Mouse (Mus musculus) midbrain, embryonic 14.5 days (tissue): ENCODE data around the gene Ttc9b. TPM values are rescaled to one million over a fixed set of nuclear protein-coding genes. Genes with fewer than 3 reads are reported as not detected.

Experiments
- ATAC-seq: fragments of 200-750 bp; cut with Nextera tagmentation; 2 replicates; pipeline ENCODE4 v1.8.0; 2017; ENCODE audit warnings: moderate number of reproducible peaks, moderate library complexity; ENCODE audit not compliant: low FRiP score, low TSS enrichment
- DNase-seq: peaks from one replicate; pipeline ENCODE4 v3.0.0-alpha.2; 2015
- H3K27ac ChIP-seq: fragments of 300-500 bp; sonication (generic); replicated peaks from 2 replicates; pipeline ENCODE4 v1.5.1; 2014; ENCODE audit warnings: mild to moderate bottlenecking, low read depth, low read length, moderate library complexity
- H3K27me3 ChIP-seq: fragments of 300-500 bp; sonication (generic); 2 replicates; pipeline ENCODE4 v1.6.1; 2014; ENCODE audit warnings: low read length, control low read depth, mixed read lengths; ENCODE audit not compliant: control insufficient read depth, insufficient read depth
- H3K36me3 ChIP-seq: fragments of 300-500 bp; sonication (generic); 2 replicates; pipeline ENCODE4 v1.6.1; 2014; ENCODE audit warnings: low read length, control low read depth; ENCODE audit not compliant: control insufficient read depth, insufficient read depth
- H3K4me1 ChIP-seq: fragments of 300-500 bp; sonication (generic); 2 replicates; pipeline ENCODE4 v1.6.1; 2014; ENCODE audit warnings: mild to moderate bottlenecking, antibody characterized with exemption, low read length, control low read depth; ENCODE audit not compliant: control insufficient read depth, insufficient read depth
- H3K4me2 ChIP-seq: fragments of 300-500 bp; sonication (generic); 2 replicates; pipeline ENCODE4 v1.6.1; 2014; ENCODE audit warnings: mild to moderate bottlenecking, low read length, moderate library complexity
- H3K4me3 ChIP-seq: fragments of 300-500 bp; sonication (generic); replicated peaks from 2 replicates; pipeline ENCODE4 v1.5.1; 2014; ENCODE audit warnings: low read depth, low read length
- H3K9ac ChIP-seq: fragments of 300-500 bp; sonication (generic); replicated peaks from 2 replicates; pipeline ENCODE4 v1.6.1; 2014; ENCODE audit warnings: mild to moderate bottlenecking, low read length, moderate library complexity
- H3K9me3 ChIP-seq: fragments of 300-500 bp; sonication (generic); 2 replicates; pipeline ENCODE4 v1.6.1; 2016; ENCODE audit warnings: low read length, control low read depth, mixed read lengths; ENCODE audit not compliant: control insufficient read depth
- WGBS: fragments of 180-500 bp; shearing (Covaris S2); extraction: QIAGEN DNeasy Blood & Tissue Kit; methylation state at CpG from one replicate; pipeline ENCODE4 v1.1.7; 2014; 5-methylcytosine and 5-hydroxymethylcytosine counted together
- polyA plus RNA-seq: library from polyadenylated mRNA; unstranded; fragments of >200 nt; fragmentation: Nextera tagmentation; extraction: Ambion mirVana; gene quantifications from 2 replicates; pipeline ENCODE4 v1.2.1, GENCODE M21; 2014

The Ttc9b gene
- polyA plus RNA-seq, 1 experiment from 2014 or later, result 71.3 TPM

DNA sequence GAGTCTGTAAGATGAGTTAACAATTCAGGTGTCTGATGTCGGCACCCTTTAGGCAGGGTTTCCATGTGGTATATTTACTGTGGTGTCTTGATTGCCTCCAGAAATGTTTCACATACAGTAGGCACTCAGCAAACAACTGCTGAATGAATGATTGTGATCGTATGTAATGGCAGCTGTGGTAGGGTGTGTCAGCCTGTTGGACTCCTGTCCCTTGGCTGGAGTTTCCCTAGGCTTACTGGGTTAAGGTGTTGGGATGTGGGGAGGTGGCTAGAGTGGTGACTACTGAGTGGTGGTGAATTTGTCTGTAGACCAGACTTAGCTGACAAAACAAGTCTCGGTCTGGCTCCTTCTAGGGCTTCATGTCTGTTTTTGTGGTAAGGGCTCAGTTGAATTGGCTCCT is 43.3 kb upstream of the Ttc9b start:
- WGBS, result 94% methylated on average over 3 of the region's 3 CpGs
- no peaks in the 10 kb centered on the region for H3K27me3 ChIP-seq
- no peak for ATAC-seq
- H3K4me2 ChIP-seq, result no peak overlapping the region
- peaks cover 25% of the 10 kb centered on the region for H3K36me3 ChIP-seq
- no peaks in the 10 kb centered on the region for H3K9me3 ChIP-seq
- no peak overlapping the region for H3K9ac ChIP-seq
- H3K27ac ChIP-seq, result no peak overlapping the region
- H3K4me1 ChIP-seq, result peaks cover 19% of the 10 kb centered on the region
- H3K4me3 ChIP-seq, result no peak overlapping the region
- no peak for DNase-seq

DNA sequence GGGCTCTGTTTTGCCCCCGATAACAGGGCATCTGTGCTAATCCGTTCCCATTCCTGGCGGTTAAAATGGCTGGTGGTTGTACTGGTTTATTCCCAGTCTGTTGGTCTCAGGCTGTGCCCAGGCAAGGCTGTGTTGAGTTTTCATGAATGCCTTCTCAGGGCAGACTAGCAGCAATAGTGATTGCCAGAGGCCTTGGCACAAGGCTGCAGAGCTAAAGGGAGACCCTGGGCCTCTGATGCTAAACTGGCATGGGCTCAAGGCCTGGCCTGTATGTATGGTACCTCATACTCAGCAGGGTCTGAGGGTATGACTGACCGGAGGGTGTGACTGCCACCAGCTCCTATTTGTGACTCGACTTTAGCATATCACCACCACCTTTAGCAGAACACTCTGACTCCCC is 42.8 kb upstream of the Ttc9b start:
- DNase-seq, result no peak
- Histone ChIP-seq H3K4me1 (peaks cover 19% of the 10 kb centered on the region), H3K4me3 (no peak overlapping the region), H3K36me3 (peaks cover 25% of the 10 kb centered on the region), H3K27me3 (no peaks in the 10 kb centered on the region), H3K4me2 (no peak overlapping the region), H3K9me3 (no peaks in the 10 kb centered on the region), H3K9ac (no peak overlapping the region), H3K27ac (no peak overlapping the region)
- 98% methylated on average over 5 of the region's 5 CpGs for WGBS
- no peak for ATAC-seq

DNA sequence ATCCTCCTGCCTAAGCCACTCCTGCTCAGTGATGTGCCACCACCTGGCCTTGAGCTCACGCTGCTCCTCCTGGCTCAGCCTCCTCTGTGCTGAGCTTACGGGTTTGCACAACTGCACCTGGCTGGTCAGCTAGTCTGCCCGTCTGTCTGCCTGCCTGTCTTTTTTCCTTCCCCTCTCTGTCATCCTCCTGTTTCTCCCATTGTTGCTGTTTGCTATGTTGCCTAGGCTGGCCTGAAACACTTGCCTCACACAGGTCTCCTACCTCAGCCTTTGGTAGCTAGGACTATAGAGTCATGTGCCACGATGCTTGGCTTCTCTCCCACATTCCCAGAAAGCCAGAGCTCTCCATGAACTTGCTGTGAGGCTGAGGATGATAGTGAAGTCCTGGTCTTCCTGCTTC is 40.8 kb upstream of the Ttc9b start:
- DNase-seq, result peak; percentile 17
- no peak for ATAC-seq
- peaks cover 19% of the 10 kb centered on the region for H3K4me1 ChIP-seq
- H3K27ac ChIP-seq, result 0 out of 2 replicates have a peak overlapping the region, but pooled peaks have one; percentile 3
- no peak overlapping the region for H3K4me3 ChIP-seq
- WGBS, result 77% methylated on average over 4 of the region's 4 CpGs
- no peak overlapping the region for H3K9ac ChIP-seq
- H3K4me2 ChIP-seq, result no peak overlapping the region
- no peaks in the 10 kb centered on the region for H3K9me3 ChIP-seq
- H3K36me3 ChIP-seq, result peaks cover 43% of the 10 kb centered on the region
- H3K27me3 ChIP-seq, result no peaks in the 10 kb centered on the region

DNA sequence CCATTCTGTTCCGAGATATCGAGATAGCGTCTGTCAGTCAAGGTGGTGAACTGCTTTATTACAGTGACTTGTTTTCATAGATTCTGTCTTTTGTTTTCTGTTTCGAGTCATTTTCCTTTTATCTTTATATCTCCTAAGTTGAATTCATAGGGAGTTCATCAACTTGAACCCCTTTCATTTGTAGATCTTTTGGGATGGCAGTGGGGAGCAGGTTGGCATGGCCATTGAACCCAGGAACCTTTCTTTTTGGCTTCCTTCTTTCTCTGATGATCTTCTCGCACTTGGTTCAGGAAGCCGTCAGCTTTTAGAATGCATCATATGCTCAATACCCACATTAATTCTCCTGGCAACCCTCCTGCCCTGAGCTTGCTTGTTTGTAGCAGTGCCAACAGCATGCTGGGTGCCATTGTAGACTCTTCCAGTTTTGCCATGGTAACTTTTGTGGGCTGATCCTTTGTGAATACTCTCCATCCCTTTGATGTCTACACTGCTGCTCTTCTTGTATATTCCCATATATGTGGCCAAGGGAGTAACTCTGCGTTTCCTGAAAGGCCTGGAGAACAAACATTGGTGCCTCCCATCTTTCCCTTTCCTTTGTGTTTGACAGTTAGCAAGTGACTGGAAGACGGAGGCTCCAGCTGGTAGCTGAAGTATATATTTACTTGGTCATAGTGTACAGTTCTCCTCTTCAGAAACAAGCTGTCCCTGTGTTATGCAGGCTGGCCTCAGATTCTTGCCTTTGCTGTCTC is 39.8 kb upstream of the Ttc9b start:
- no peaks in the 10 kb centered on the region for H3K27me3 ChIP-seq
- peaks cover 48% of the 10 kb centered on the region for H3K36me3 ChIP-seq
- ATAC-seq, result no peak; the same call in 1 of the 2 replicates
- peaks cover 19% of the 10 kb centered on the region for H3K4me1 ChIP-seq
- DNase-seq, result peak; percentile 77
- H3K27ac ChIP-seq, result peak overlapping the region; percentile 78
- H3K4me3 ChIP-seq, result no peak overlapping the region
- WGBS, result 36% methylated on average over 8 of the region's 8 CpGs
- H3K9me3 ChIP-seq, result no peaks in the 10 kb centered on the region
- H3K9ac ChIP-seq, result no peak overlapping the region; the same call in 1 of the 2 replicates
- H3K4me2 ChIP-seq, result no peak overlapping the region

DNA sequence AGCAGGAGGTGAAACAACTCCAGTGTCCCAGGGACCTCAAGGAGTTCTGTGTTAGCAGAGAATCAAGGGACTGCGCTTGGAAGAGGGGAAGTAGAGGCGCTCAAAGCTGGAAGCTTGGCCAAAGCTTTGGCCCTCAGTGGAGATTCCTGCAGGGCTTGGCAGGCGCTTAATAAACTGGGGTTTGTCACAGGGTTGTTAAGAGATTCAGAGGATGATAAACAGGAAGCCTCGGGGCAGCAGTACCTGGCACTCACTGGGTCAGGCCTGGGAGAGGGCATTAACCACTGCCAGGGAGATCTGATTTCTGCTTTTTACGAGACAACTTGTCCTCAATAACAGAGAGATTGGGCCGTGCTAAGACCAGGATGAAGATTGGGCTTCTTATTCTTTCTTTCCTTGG is 32.7 kb upstream of the Ttc9b start:
- ATAC-seq (no peak), DNase-seq (no peak)
- no peaks in the 10 kb centered on the region for H3K27me3 ChIP-seq
- no peak overlapping the region for H3K4me2 ChIP-seq
- H3K9me3 ChIP-seq, result no peaks in the 10 kb centered on the region
- H3K36me3 ChIP-seq, result peaks cover 86% of the 10 kb centered on the region
- 91% methylated on average over 6 of the region's 6 CpGs for WGBS
- H3K9ac ChIP-seq, result no peak overlapping the region
- no peak overlapping the region for H3K27ac ChIP-seq
- no peaks in the 10 kb centered on the region for H3K4me1 ChIP-seq
- no peak overlapping the region for H3K4me3 ChIP-seq

DNA sequence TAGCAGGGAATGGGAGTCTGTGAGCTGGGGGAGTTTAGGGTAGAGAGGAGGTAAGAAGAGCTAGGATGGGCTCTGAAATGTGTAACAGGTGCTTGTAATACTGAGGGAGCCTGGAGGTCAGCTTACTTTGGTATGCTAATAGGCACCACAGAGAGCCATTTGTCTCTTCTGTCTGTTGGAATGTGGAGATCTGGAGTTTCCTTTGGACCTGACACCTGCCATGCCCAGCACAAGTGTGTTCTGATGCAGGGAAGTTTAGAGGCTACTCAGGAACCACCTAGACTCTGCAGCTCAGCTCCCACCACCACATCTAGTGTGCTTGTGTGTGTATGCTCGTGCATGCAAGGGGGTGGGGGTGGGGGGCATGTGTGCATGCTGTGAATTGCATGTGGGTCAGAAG is 31.5 kb upstream of the Ttc9b start:
- Histone ChIP-seq H3K9me3 (no peaks in the 10 kb centered on the region), H3K27ac (no peak overlapping the region), H3K36me3 (peaks cover 75% of the 10 kb centered on the region), H3K4me2 (no peak overlapping the region), H3K9ac (no peak overlapping the region), H3K27me3 (no peaks in the 10 kb centered on the region), H3K4me3 (no peak overlapping the region), H3K4me1 (no peaks in the 10 kb centered on the region)
- ATAC-seq (no peak), DNase-seq (no peak)
- 73% methylated on average over 1 of the region's 1 CpGs for WGBS

DNA sequence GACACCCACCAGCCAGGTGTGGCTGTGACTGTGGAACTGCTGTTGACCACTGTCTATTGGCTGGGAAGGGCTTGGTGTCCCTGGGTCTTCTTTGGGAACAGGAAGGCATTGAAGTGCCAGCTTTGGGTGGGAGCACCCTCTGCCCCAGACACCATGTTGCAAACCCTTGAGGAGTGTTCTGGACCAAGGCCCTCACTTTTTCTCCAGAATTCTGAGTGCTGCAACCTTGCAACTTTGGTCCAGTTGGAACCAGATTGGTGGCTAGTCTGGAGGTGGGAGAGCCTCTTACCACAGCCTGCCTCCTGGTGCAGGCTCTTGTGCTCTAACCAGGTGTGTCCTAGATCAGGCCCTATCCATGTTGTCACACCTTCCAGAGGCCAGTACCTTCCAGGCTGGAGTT is 28.7 kb upstream of the Ttc9b start:
- Histone ChIP-seq H3K4me3 (no peak overlapping the region), H3K9ac (no peak overlapping the region), H3K4me2 (no peak overlapping the region), H3K27me3 (no peaks in the 10 kb centered on the region), H3K9me3 (no peaks in the 10 kb centered on the region), H3K4me1 (no peaks in the 10 kb centered on the region), H3K27ac (no peak overlapping the region), H3K36me3 (peaks cover 76% of the 10 kb centered on the region)
- DNase-seq (no peak), ATAC-seq (no peak)

DNA sequence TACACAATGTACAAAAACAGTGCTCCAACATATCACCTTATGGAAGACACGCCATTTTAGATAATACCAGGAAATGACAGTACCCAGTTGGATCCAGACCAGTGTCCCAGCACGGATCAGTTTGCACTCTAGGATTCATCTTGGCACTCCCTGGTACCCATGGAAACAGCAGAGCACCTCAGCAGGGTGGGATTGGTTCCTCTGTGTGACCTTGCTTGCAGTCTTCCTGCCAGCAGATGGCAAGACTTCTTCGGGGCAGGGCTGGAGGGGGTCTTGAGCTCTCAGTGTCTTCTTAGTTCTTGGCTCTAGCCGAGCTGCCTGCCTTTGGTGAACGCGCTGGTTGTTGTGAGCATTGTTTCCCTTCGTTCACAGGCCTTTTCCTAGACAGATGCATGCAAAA is 26.0 kb upstream of the Ttc9b start:
- H3K36me3 ChIP-seq, result peaks cover 67% of the 10 kb centered on the region
- H3K4me3 ChIP-seq, result no peak overlapping the region
- ATAC-seq, result no peak
- H3K4me2 ChIP-seq, result no peak overlapping the region
- no peaks in the 10 kb centered on the region for H3K9me3 ChIP-seq
- no peaks in the 10 kb centered on the region for H3K4me1 ChIP-seq
- no peak overlapping the region for H3K9ac ChIP-seq
- H3K27me3 ChIP-seq, result no peaks in the 10 kb centered on the region
- H3K27ac ChIP-seq, result no peak overlapping the region
- WGBS, result 88% methylated on average over 7 of the region's 7 CpGs
- DNase-seq, result no peak

DNA sequence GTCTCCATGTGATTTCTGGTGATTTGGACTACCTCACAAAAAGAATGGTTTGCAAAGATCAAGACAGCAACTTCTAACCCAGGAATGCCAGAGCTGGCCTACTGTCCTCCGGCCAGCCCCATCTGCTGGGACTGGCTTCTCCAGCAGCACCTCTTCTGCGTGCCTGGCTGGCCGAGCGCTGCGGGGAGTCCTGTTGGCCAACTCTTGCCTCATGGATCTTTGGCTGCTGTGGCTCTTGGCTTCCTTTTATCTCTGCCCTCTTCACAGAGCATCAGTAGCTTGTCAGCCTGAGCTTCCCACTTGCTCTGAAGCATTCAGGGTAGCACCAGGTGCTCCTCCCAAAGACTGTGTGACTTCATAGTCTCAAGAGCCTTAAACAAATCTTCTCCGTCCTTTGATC is 25.5 kb upstream of the Ttc9b start:
- H3K4me2 ChIP-seq, result no peak overlapping the region
- H3K4me3 ChIP-seq, result no peak overlapping the region
- DNase-seq (no peak), ATAC-seq (no peak)
- H3K9me3 ChIP-seq, result no peaks in the 10 kb centered on the region
- H3K36me3 ChIP-seq, result peaks cover 67% of the 10 kb centered on the region
- no peaks in the 10 kb centered on the region for H3K4me1 ChIP-seq
- H3K27ac ChIP-seq, result no peak overlapping the region
- no peaks in the 10 kb centered on the region for H3K27me3 ChIP-seq
- 96% methylated on average over 6 of the region's 6 CpGs for WGBS
- no peak overlapping the region for H3K9ac ChIP-seq
